Mouse (Mus musculus): ENCODE data around the gene Atp2a2. TPM values are rescaled to one million over a fixed set of nuclear protein-coding genes. Genes with fewer than 3 reads are reported as not detected.
"Not testable (repeated sequence)": the region's sequence is repeated elsewhere in the genome, so short reads cannot be mapped to it uniquely, and the experiment has no call there.

The Atp2a2 gene
- total RNA-seq, 2 experiments from 2014 or later, result 629 to 650 TPM

DNA sequence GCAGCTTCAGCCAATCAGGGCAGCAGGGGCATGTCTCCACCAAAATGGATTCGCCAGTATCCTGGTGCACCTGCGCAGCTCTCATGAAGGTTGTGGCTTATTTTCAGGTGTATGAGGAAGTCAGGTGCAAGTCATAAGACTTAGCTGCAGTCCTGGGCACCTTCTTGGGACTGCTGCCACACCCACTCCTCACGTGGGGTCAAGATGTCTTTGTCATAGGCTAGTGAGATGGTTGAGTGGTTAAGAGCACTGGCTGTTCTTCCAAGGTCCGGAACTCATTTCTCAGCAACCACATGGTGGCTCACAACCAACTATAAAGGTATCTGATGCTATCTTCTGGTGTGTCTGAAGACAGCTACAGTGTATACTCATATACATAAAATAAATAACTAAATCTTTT lies 81.3 kb downstream of the Atp2a2 start:
- DNase-seq (ENCODE audit: extremely low spot score in 1 of 2, low spot score in 1 of 2), result not testable (repeated sequence)

DNA sequence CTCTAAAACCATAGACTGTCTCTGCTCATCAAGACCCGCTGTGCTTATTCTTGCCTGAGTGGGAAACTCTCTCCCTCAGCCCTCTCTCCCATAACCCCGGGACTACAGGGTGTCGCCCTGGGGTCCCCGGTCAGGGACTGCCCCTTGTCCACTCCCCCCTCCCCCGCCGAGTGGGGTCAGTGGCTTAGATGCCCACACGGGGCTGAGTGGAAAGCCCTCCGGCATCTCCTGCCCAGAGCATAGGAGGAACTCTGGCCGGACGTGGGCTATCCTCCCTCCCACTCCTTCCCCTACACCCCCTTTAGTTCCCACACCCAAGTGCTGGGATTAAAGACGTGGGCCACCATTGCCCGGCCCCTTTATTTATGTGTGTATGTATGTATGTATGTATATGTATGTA lies 86.6 kb downstream of the Atp2a2 start:
- DNase-seq (ENCODE audit: extremely low spot score in 1 of 2, low spot score in 1 of 2), result no peak

DNA sequence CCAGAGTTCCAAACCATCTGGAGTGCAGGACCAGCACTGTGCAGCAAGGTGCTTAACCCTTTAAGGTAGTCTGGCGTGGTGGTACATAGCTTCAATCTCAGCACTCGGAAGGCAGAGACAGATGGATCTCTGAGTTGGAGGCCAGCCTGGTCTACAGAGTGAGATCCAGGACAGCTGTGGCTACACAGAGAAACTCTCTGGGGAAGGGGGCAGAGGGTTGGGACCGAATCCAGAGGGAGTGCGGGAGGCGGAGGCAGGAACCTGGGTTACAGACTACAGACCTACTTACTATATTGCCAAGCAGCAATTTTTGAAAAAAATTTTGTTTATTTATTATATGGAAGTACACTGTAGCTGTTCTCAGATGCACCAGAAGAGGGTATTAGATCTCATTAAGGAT lies 87.7 kb downstream of the Atp2a2 start:
- DNase-seq (ENCODE audit: extremely low spot score in 1 of 2, low spot score in 1 of 2), result no peak

- no peak for DNase-seq (ENCODE audit: extremely low spot score in 1 of 2, low spot score in 1 of 2)
These were observed 89.2 kb downstream of the Atp2a2 start for GRCm38 (mm10) chr5:122412826-122413225.

GRCm38 (mm10) chr5:122411892-122412291 lies 90.1 kb downstream of the Atp2a2 start:
- no peak for DNase-seq (ENCODE audit: extremely low spot score in 1 of 2, low spot score in 1 of 2)

GRCm38 (mm10) chr5:122409692-122410645 lies 92.1 kb downstream of the Atp2a2 start:
- DNase-seq (ENCODE audit: extremely low spot score in 1 of 2, low spot score in 1 of 2), result no peak

- DNase-seq (ENCODE audit: extremely low spot score in 1 of 2, low spot score in 1 of 2), result no peak
These were observed 96.5 kb downstream of the Atp2a2 start for GRCm38 (mm10) chr5:122405537-122405936.

Other genes starting within 250 kb of the Atp2a2 start
- 10 to 100 TPM; 11.8 to 12.3 TPM for gene Tctn1, start 237.8 kb downstream of the Atp2a2 start, total RNA-seq (2021)
- 10 to 100 TPM; 36.5 to 42.5 TPM for gene Pptc7, start 217.9 kb downstream of the Atp2a2 start, total RNA-seq (2021)
- 1 to 10 TPM; 3.4 to 4.0 TPM for gene Rad9b, start 148.0 kb downstream of the Atp2a2 start, total RNA-seq (2021)
- gene Vps29, start 147.9 kb downstream of the Atp2a2 start, total RNA-seq (2021), result 100 to 1,000 TPM; 206 to 217 TPM
- 10 to 100 TPM; 26.4 to 28.2 TPM for gene Gpn3, start 130.3 kb downstream of the Atp2a2 start, total RNA-seq (2021)
- gene Fam216a, start 129.9 kb downstream of the Atp2a2 start, total RNA-seq (2021), result 10 to 100 TPM; 73.8 to 78.8 TPM
- 100 to 1,000 TPM; 285 to 290 TPM for gene Arpc3, start 110.3 kb downstream of the Atp2a2 start, total RNA-seq (2021)
- gene Anapc7, start 80.5 kb downstream of the Atp2a2 start, total RNA-seq (2021), result 10 to 100 TPM; 27.6 to 28.1 TPM
- gene Ift81, start 112.3 kb upstream of the Atp2a2 start, total RNA-seq (2021), result 10 to 100 TPM; 34.5 to 37.4 TPM
- 10 to 100 TPM in 1 of 2 experiments, 1 to 10 TPM in 1; 7.0 to 10.8 TPM for gene P2rx7, start 141.7 kb upstream of the Atp2a2 start, total RNA-seq (2021)
- gene P2rx4, start 205.3 kb upstream of the Atp2a2 start, total RNA-seq (2021), result 10 to 100 TPM; 11.4 to 15.0 TPM

Data from layer of hippocampus, postnatal 25 days (tissue).